Mouse (Mus musculus) brain, adult 2 months (tissue): ENCODE data around the gene Tmem230.
"Not testable (repeated sequence)": the region's sequence is repeated elsewhere in the genome, so short reads cannot be mapped to it uniquely, and the experiment has no call there.

Experiments used
- DNase-seq: peaks from one replicate; pipeline ENCODE4 v3.0.0; 2011; ENCODE audit warnings: low read depth, low spot score

Tmem230 gene

GRCm38 (mm10) chr2:132247539-132248313 lies at the start of gene Tmem230:
Gene Tmem230, minus strand, starts transcription at chr2:132247807.
- peak; percentile 99 for DNase-seq

GRCm38 (mm10) chr2:132293694-132294450 lies 46.3 kb upstream of the Tmem230 start:
- no peak for DNase-seq

GRCm38 (mm10) chr2:132292083-132292482 lies 44.5 kb upstream of the Tmem230 start:
- peak; percentile 92 for DNase-seq

- peak; percentile 42 for DNase-seq
These were observed 43.7 kb upstream of the Tmem230 start for GRCm38 (mm10) chr2:132291265-132291664.

- DNase-seq: peak; percentile 45
These were observed 43.2 kb upstream of the Tmem230 start for GRCm38 (mm10) chr2:132290808-132291207.

- not testable (repeated sequence) for DNase-seq
These were observed 41.6 kb upstream of the Tmem230 start for GRCm38 (mm10) chr2:132289213-132289612.

- DNase-seq: peak; percentile 81
These were observed 38.9 kb upstream of the Tmem230 start for GRCm38 (mm10) chr2:132286376-132287076.

GRCm38 (mm10) chr2:132285722-132286121 lies 38.1 kb upstream of the Tmem230 start:
- DNase-seq: not testable (repeated sequence)

GRCm38 (mm10) chr2:132284492-132285139 lies 37.0 kb upstream of the Tmem230 start:
- DNase-seq: no peak

- no peak for DNase-seq
These were observed 35.8 kb upstream of the Tmem230 start for GRCm38 (mm10) chr2:132283236-132284070.

- no peak for DNase-seq
These were observed 35.0 kb upstream of the Tmem230 start for GRCm38 (mm10) chr2:132282453-132283174.

GRCm38 (mm10) chr2:132281560-132282452 lies 34.2 kb upstream of the Tmem230 start:
- no peak for DNase-seq

- DNase-seq: peak; percentile 73
These were observed 33.0 kb upstream of the Tmem230 start for GRCm38 (mm10) chr2:132280518-132281120.

GRCm38 (mm10) chr2:132279978-132280377 lies 32.4 kb upstream of the Tmem230 start:
- DNase-seq: no peak

GRCm38 (mm10) chr2:132279336-132279882 lies 31.8 kb upstream of the Tmem230 start:
- DNase-seq: no peak

- no peak for DNase-seq
These were observed 30.8 kb upstream of the Tmem230 start for GRCm38 (mm10) chr2:132278273-132278853.

GRCm38 (mm10) chr2:132276249-132276648 lies 28.6 kb upstream of the Tmem230 start:
- DNase-seq: no peak

GRCm38 (mm10) chr2:132275527-132275926 lies 27.9 kb upstream of the Tmem230 start:
- DNase-seq: no peak
